Mouse (Mus musculus) kidney, adult 11 months (tissue): Measurements from ENCODE around the gene Chn2.
A peak's percentile ranks its signal among the peaks of the same experiment; 100 is the strongest.

ENCODE experiments used
- DNase-seq: peaks from one replicate; pipeline ENCODE4 v3.0.0; 2022

The Chn2 gene

GRCm38 (mm10) chr6:54039357-54039804, at the start of gene Chn2:
Gene Chn2 (plus strand): TSS chr6:54039554.
- DNase-seq = peak; percentile 49

DNA sequence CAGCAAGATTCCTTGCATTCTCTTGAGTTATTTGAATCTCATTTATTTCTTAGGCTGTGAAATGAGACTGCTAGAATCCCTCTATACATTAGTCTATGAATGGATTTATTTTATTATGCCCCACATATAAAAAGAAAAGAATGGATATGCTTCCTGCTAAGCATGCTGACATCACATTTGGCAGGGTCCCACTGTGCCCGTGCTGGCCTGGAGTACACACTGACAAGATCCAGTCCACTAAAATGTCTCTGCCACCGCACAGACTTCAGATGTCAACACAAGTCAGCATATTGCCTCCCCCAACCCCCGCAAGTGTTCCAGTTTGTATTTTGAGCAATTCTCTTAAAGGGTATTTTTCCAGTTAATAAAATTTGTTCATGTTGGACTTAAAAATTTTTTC, 47.0 kb upstream of the Chn2 start:
- DNase-seq = no peak

- DNase-seq = peak; percentile 14
Observed at GRCm38 (mm10) chr6:53995519-53995918, 43.8 kb upstream of the Chn2 start.

DNA sequence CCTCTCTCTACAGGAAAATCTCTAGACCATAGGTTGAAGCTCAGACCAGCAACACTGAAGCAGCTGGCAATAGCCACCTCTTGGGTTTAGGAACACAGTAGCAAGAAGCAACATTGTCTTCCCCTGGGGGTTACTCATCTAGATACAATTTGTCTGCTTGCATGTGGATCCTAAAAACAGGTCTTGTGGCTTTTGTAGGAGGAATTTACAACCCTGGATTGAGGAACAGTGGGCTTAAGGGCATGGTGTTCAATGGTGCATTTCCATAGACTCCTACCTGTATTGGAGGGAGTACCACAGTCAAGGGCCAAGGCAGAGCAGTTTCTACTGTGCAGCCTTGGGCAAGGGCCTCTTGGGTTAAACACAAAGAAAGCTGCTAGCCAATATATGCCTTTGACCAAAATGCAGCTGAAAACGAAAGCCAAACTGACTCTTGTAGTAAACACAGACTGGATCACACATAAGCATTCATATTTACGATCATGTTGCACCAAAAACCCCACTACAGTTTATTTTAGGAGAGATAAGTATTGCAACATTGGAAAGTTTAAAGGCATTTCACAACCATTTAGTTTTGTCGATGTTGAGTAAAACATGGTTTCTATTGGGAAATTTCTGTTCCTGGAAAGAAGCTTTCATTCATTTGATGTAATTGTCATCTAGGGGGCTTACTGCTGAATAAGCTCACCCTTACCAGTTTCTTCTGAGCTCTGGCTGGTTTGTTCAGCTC, 43.0 kb upstream of the Chn2 start:
- DNase-seq = no peak

GRCm38 (mm10) chr6:54005302-54005701, 34.1 kb upstream of the Chn2 start:
- DNase-seq = no peak

GRCm38 (mm10) chr6:54008448-54009120, 30.8 kb upstream of the Chn2 start:
- DNase-seq = no peak

GRCm38 (mm10) chr6:54009293-54009692, 30.1 kb upstream of the Chn2 start:
- no peak for DNase-seq

DNA sequence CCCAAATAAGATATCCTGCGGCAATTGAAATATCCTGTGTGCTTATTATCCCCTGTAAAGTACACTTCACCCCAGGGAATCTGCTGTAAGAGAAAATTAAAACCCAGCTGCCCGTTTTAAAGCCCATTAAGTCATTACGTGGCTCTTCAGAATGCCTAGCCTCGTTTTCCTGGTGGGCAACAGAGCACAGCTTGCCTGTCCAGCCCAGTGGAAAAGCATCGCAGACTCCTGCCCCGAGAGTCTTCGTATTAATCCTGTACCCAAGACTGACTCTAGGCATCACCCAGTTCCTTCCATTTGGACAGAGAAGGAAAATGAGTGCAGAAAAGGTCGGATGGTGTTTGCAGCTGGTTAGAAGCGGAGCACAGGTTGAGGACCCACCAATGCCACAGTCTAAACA, 29.0 kb upstream of the Chn2 start:
- DNase-seq = no peak

- no peak for DNase-seq
Observed at GRCm38 (mm10) chr6:54012163-54012562, 27.2 kb upstream of the Chn2 start.

DNA sequence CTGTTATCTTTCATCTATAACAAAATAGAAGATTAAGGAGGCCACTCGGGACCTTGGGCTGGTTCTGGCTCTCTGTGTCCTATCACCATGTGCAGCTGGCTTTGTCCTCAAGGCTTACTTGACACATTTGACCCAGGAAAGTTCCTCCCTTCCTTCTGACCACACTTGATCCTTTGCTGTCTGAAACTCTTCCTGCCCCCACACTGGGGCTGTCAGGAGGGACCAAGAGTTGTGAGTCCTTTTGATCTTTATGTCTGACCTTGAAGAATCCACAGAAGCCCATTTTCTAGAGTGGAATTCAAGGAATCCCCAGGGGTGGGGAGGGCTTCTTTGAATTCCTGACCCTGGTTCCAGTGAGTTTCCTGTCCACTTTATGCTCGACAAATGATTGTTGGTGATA, 21.3 kb upstream of the Chn2 start:
- DNase-seq = peak; percentile 57

DNA sequence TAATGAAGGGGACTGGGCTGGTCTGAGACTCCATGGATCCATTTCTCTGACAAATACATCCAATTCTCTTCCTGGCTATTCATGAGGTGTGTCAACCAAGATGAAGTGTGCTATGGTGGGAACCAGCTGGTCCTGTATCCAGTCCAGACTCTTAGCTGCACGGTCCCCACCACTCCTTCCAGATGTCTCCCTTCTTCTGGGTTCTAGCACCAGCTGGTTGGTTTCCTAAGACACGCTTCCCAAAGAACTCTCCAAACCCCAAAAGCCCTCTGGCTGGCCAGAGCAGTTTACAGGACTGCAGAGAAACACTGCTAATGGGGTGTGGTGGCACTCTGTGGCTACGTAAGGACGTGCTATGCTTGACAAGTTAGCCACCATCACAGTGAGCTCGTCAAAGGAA, 20.5 kb upstream of the Chn2 start:
- no peak for DNase-seq

GRCm38 (mm10) chr6:54021123-54021789, 18.1 kb upstream of the Chn2 start:
- peak; percentile 80 for DNase-seq

DNA sequence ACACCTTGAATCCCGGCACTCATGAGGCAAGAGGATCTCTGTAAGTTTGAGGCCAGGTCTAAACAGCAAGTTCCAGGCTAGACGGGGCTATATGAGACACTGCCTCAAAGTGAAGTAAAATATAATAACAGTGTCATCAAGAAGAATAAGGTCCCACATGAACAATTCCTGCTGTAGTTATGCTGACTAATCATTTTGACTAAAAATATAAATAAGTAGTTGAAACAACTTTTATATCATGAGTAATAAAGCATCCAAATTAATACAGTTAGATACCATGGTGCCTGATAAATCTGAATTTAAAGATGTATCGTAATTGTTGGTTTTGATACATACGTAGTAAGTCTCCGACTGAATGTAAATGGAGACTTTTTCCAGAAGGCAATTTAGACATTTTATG, 15.5 kb upstream of the Chn2 start:
- DNase-seq = no peak

- DNase-seq = peak; percentile 16
Observed at GRCm38 (mm10) chr6:54028706-54029105, 10.6 kb upstream of the Chn2 start.

- DNase-seq = no peak
Observed at GRCm38 (mm10) chr6:54030351-54030750, 9.0 kb upstream of the Chn2 start.

- no peak for DNase-seq
Observed at GRCm38 (mm10) chr6:54030776-54031175, 8.6 kb upstream of the Chn2 start.

GRCm38 (mm10) chr6:54034471-54034870, 4.9 kb upstream of the Chn2 start:
- DNase-seq = peak; percentile 59

DNA sequence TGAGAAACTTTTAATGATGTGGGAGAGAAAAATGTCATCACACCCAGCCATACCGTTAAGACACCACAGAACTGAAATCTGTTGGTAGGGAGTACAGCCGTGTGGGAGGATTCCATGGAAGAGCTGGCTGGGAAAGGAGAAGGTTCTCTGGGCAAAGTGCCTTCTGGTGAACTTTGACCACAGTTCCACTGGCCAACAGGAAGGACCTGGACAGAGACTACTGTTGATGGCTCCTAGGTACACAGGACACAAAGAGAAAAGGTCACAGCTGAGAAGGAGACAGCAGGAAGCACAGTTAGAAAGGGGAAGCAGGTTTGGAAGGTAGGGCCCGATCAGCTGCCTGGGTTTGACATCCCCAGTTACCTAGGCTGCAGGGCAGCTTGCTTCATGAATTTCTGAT, 3.8 kb upstream of the Chn2 start:
- DNase-seq = peak; percentile 66

DNA sequence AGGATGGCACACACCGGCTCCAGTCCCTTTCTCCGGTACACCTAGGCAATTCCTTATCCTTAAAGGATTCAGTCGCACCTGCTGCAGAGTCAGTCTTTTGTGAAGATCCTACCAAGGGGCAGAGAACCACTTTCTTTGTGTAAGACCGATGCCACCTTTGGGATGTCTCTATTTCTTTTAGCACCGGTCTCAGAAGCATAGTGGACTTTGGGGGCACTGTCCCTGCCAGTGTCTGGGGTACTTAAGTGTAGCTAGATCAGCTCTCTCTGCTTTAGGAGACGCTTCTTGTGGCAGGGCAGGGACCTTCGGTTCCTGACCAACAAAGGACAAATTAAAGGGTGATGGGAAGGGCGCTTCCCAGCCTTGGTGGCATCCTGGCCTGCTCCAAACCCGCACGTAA, 488 bp upstream of the Chn2 start:
- no peak for DNase-seq

- peak; percentile 57 for DNase-seq
Observed at GRCm38 (mm10) chr6:54039805-54040447, 572 bp downstream of the Chn2 start.

- DNase-seq = no peak
Observed at GRCm38 (mm10) chr6:54040448-54040844, 1.1 kb downstream of the Chn2 start.

DNA sequence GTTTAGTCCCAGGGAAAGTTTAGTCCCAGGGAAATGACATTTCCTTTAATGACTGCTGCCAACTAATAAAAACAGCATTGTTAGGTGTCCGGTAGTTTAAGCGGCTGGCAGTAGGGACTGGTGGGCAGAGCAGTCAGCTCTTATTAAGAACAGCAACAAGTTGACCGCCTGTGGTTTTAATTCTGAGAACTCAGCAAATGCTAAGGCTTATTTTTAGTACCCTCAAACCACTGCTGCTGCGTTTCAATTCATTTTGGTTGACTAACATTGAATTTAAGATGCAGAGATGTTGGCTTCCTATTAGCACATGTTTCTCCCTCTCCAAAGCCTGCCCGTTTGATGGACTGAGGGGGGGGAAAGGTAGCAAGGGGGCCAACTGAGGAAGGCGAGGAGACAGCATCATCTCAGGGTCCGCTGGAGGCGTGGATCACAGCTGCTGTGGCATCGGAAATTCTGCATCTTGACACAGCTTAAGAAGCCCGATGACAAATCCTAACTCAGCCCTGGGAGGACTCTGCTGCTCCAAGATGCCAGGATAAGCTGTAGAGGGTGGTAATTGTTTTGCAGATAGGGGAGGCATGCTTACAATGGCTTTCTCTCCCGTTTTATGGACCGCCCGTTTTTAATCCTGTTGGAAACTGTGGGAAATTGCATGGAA, 2.2 kb downstream of the Chn2 start:
- DNase-seq = no peak

GRCm38 (mm10) chr6:54042142-54042541, 2.8 kb downstream of the Chn2 start:
- no peak for DNase-seq
